Mouse (Mus musculus) liver, adult 2 months (tissue): ENCODE measurements around the gene Plcxd3. TPM values are rescaled to one million over a fixed set of nuclear protein-coding genes. Genes with fewer than 3 reads are reported as not detected.
A peak's percentile ranks its signal among the peaks of the same experiment; 100 is the strongest.

Source experiments
- DNase-seq: peaks from one replicate; pipeline ENCODE4 v3.0.0-alpha.2; 2011; ENCODE audit warnings: low read depth, low spot score; ENCODE audit errors: extremely low read depth
- H3K27ac ChIP-seq: fragments of 200-500 bp; replicated peaks from 2 replicates; pipeline ENCODE4 v1.5.1; 2012; ENCODE audit warnings: low read depth, mild to moderate bottlenecking, control low read depth, inconsistent platforms, low read length; ENCODE audit not compliant: insufficient read depth
- H3K27me3 ChIP-seq: fragments of 200-500 bp; 2 replicates; pipeline ENCODE4 v1.6.1; 2012; ENCODE audit warnings: mild to moderate bottlenecking, moderate library complexity, low read length, inconsistent platforms; ENCODE audit not compliant: control insufficient read depth, insufficient read depth
- H3K36me3 ChIP-seq: fragments of 200-500 bp; 2 replicates; pipeline ENCODE4 v1.6.1; 2012; ENCODE audit warnings: low read length, inconsistent platforms; ENCODE audit not compliant: control insufficient read depth, insufficient read depth
- H3K4me1 ChIP-seq: fragments of 200-500 bp; 2 replicates; pipeline ENCODE4 v1.6.1; 2011; ENCODE audit warnings: low read length; ENCODE audit not compliant: control insufficient read depth, insufficient read depth
- H3K4me3 ChIP-seq: fragments of 200-500 bp; 2 replicates; pipeline ENCODE4 v1.5.1; 2011; ENCODE audit warnings: low read depth, mild to moderate bottlenecking, control low read depth, low read length, moderate library complexity; ENCODE audit not compliant: insufficient read depth
- H3K79me2 ChIP-seq: fragments of 200-500 bp; 2 replicates; pipeline ENCODE4 v1.6.1; 2012; ENCODE audit warnings: inconsistent platforms, mild to moderate bottlenecking, low read length, moderate library complexity; ENCODE audit not compliant: control insufficient read depth, insufficient read depth
- H3K9ac ChIP-seq: fragments of 200-500 bp; 2 replicates; pipeline ENCODE4 v1.6.1; 2012; ENCODE audit warnings: low read depth, mild to moderate bottlenecking, control low read depth, inconsistent platforms, low read length
- CTCF ChIP-seq: fragments of 200-500 bp; IDR thresholded peaks from 2 replicates; pipeline ENCODE4 v1.5.1; 2011; ENCODE audit warnings: low read depth, low read length, control low read depth
- POLR2A ChIP-seq: fragments of 200-500 bp; IDR thresholded peaks from 2 replicates; pipeline ENCODE4 v1.6.1; 2011; ENCODE audit warnings: low read length, control low read depth; ENCODE audit not compliant: insufficient read depth; ENCODE audit errors: extremely low read depth
- WGBS: fragments of 180-500 bp; shearing (Covaris S2); methylation state at CpG from one replicate; pipeline ENCODE4 v1.1.7; 2018; 5-methylcytosine and 5-hydroxymethylcytosine counted together
- polyA plus RNA-seq: library from polyadenylated mRNA; depleted of rRNA; stranded (reverse); fragments of >200 nt; gene quantifications from 2 replicates; pipeline ENCODE4 v1.2.3, GENCODE M21; 2012
- total RNA-seq: library from RNA; depleted of rRNA; stranded (reverse); fragments of >200 nt; gene quantifications from 2 replicates; pipeline ENCODE4 v1.2.3, GENCODE M21; 2014

Plcxd3 gene
- total and polyA plus RNA-seq, 2 experiments = 0.09 TPM; not detected in 1

DNA sequence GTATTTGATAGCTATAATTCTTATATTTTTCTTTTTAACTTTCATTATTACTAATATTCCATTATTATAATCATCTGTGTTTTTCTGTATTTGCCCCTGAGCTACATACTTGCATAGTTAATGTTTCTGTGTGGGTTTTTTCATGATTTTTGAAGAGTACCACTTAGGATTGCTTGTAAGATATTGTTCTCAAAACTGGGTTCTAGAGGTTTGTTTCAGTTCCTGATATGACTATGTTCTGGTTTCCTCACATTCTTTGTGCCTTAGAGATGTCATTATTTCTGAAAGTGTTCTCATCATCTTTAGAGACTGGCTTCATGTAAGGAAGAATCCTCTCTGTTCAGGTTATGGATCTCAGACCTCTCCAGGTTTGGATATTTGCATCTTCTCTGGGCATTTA, 12.5 kb downstream of the Plcxd3 start:
- no peaks in the 10 kb centered on the region for H3K36me3 ChIP-seq
- DNase-seq = no peak
- H3K9ac ChIP-seq = no peak overlapping the region
- no peaks in the 10 kb centered on the region for H3K4me1 ChIP-seq
- no peak overlapping the region for H3K4me3 ChIP-seq
- no peaks in the 10 kb centered on the region for H3K27me3 ChIP-seq
- H3K79me2 ChIP-seq = no peaks in the 10 kb centered on the region
- TF ChIP-seq POLR2A (no peak), CTCF (no peak)
- H3K27ac ChIP-seq = no peak overlapping the region

DNA sequence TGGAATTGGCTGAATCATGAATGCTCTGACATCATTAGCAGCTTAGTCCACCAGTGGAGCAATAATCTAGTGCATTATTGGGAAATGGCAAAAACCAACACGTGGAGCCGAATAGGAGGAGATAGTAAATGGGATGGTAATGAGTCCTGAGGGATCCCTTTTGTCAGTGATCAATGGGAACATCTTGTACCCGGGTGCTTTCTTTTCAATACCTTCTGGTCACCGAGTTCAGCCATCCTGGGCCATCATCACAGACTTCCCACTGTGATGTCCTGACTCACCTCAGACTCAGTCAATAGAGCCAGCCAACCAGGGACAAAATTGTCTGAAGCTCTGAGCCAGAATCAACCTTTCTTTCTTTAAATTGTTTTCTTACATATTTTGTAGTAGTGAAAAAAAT, 24.8 kb downstream of the Plcxd3 start:
- TF ChIP-seq CTCF (no peak), POLR2A (no peak)
- no peaks in the 10 kb centered on the region for H3K36me3 ChIP-seq
- WGBS = 78% methylated on average over 4 of the region's 4 CpGs

DNA sequence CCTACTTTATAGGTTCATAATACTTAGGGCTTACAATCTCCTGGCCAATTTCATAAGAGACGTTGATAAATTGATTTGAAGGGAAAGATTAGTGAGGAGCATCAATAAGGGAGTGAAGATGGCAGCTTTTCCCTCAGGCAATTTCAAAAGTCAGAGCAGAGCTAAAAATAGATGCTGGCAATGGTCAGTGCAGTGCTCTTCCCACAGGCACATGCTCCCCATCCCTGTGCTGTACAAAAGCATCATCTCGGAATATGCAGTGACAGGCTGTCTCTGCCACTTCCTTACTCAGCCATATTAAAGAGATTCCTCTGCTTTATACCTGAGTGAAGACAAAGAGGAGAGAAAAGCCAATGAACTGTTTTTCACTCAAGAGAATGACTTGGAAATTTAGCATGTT, 36.0 kb downstream of the Plcxd3 start:
- H3K9ac ChIP-seq = no peak overlapping the region
- no peaks in the 10 kb centered on the region for H3K27me3 ChIP-seq
- DNase-seq = no peak
- TF ChIP-seq CTCF = no peak
- no peak for TF ChIP-seq POLR2A
- no peak overlapping the region for H3K4me3 ChIP-seq
- no peak overlapping the region for H3K27ac ChIP-seq
- 55% methylated on average over 2 of the region's 2 CpGs for WGBS
- H3K36me3 ChIP-seq = no peaks in the 10 kb centered on the region
- no peaks in the 10 kb centered on the region for H3K79me2 ChIP-seq
- H3K4me1 ChIP-seq = no peaks in the 10 kb centered on the region

More for the DNA sequence above, 24.8 kb downstream of the Plcxd3 start:
- Histone ChIP-seq H3K27ac (no peak overlapping the region), H3K27me3 (no peaks in the 10 kb centered on the region), H3K9ac (no peak overlapping the region), H3K4me1 (no peaks in the 10 kb centered on the region), H3K79me2 (no peaks in the 10 kb centered on the region), H3K4me3 (no peak overlapping the region)
- DNase-seq = no peak

DNA sequence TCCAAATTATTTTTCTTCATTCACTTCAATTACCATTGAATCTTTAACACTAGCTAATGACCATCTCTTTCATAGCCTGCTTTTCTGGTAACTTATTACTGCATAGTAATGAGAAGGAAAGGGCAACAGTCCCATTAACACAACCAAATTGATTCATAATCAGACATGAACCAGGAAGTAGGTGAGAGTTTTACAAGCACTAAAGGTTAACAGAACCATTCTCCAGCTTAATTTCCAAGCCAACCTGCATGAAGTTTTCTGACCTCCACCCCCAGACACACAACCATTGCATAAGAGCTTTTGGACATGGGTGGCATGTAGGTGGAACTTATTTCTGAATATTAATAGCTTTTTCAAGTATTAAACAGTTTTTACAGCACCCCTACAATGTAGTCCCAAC, 64.8 kb downstream of the Plcxd3 start:
- Histone ChIP-seq H3K27me3 (no peaks in the 10 kb centered on the region), H3K4me3 (no peak overlapping the region), H3K4me1 (no peaks in the 10 kb centered on the region), H3K27ac (no peak overlapping the region), H3K79me2 (no peaks in the 10 kb centered on the region), H3K36me3 (no peaks in the 10 kb centered on the region), H3K9ac (no peak overlapping the region)
- no peak for TF ChIP-seq CTCF
- TF ChIP-seq POLR2A = no peak
- peak; percentile 8 for DNase-seq

DNA sequence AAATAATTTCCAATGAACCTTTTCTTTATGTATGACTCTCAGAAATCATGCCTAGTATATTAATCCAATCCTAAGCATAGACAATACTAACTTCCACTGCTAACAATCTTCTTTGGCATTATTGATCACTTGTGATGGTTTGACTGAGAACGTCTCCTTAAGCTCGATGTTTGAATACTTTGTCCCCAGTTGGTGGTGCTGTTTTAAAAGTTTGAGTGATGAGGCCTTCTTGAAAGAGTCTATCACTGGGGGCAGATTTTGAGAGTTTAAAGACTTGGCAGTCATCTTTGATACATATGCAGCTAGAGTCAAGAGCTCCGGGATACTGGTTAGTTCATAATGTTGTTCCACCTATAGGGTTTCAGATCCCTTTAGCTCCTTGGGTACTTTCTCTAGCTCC, 120.9 kb downstream of the Plcxd3 start:
- 79% methylated on average over 3 of the region's 3 CpGs for WGBS

DNA sequence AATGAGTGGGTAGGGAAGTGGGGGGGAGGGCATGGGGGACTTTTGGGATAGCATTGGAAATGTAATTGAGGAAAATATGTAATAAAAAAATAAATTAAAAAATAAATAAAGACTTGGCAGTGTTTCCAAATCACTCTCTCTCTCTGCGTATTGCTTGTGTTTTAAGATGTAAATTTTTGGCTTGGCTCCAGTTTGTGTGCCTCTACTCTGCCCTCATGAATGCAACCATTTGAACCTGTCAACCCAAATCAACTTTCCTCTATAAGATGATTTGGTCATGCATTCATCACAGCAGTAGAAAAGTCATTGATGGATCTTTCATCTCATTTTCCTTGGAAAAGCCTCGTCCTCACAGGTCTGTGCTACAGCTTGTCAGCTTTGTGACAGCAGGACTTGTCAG, 121.7 kb downstream of the Plcxd3 start:
- WGBS = 90% methylated on average over 2 of the region's 2 CpGs
- Histone ChIP-seq H3K27me3 (no peaks in the 10 kb centered on the region), H3K9ac (no peak overlapping the region), H3K27ac (no peak overlapping the region), H3K4me3 (no peak overlapping the region), H3K36me3 (no peaks in the 10 kb centered on the region), H3K79me2 (no peaks in the 10 kb centered on the region), H3K4me1 (no peaks in the 10 kb centered on the region)
- no peak for DNase-seq
- TF ChIP-seq POLR2A = no peak
- no peak for TF ChIP-seq CTCF

More for the DNA sequence above, 120.9 kb downstream of the Plcxd3 start:
- Histone ChIP-seq H3K27ac (no peak overlapping the region), H3K27me3 (no peaks in the 10 kb centered on the region), H3K9ac (no peak overlapping the region), H3K4me1 (no peaks in the 10 kb centered on the region), H3K4me3 (no peak overlapping the region), H3K79me2 (no peaks in the 10 kb centered on the region), H3K36me3 (no peaks in the 10 kb centered on the region)
- TF ChIP-seq CTCF = no peak
- TF ChIP-seq POLR2A = no peak
- peak; percentile 6 for DNase-seq
